Mouse (Mus musculus): ENCODE data around the gene Ccdc148.

Gene Ccdc148

DNA sequence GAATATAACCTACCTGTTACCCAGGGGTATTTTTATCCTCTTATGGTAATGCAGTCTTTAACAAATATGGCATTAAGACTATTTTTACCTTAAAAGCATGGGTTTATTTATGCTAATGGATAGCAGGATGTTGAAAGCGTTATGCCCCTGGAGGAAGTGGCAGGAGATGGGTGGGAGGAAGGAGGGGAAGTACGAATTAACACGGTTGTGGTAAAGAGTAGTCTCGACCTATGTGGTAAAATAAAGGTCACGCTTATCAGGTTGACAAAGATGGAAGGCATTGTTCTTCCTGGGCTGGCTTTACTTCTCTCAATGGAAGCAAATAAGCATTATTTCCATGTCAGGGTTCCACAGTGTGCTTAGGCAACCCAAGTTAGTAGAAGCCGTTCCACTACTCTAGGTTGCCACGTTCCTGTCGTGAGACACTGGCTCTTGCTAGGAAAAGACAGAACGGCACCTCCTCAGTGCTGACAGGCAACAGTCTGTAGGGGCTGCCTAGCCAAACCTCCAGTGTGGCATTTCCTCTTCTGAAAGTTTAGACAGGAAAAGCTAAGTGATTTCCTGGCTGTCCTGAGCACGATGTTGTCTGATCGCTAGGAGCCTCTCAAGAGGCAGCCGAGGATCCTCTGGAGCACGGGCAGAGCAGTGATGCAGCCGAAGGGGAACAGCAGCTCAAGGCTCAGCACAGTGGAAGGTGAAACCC is 253.5 kb downstream of the Ccdc148 start:
- peak; percentile 85 for DNase-seq

DNA sequence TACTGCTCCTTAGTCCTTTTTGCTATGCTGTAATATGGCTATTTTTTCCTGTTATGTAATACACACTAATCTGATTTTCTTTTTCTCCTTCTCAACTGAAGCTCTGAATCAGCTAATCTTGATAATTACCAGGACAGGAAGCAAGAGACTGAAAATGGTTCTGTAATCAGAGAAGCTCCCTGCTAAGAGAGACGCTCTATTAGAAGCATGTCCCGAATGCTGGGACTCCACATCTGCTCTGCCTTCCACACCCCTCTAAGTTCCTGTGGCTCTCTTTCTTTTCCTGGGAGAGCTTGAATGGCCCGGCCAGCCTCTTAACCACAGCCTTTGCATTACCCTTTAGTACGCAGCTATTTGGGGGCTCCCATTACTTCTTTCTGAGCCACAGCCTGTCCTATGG is 255.4 kb downstream of the Ccdc148 start:
- DNase-seq, result no peak

DNA sequence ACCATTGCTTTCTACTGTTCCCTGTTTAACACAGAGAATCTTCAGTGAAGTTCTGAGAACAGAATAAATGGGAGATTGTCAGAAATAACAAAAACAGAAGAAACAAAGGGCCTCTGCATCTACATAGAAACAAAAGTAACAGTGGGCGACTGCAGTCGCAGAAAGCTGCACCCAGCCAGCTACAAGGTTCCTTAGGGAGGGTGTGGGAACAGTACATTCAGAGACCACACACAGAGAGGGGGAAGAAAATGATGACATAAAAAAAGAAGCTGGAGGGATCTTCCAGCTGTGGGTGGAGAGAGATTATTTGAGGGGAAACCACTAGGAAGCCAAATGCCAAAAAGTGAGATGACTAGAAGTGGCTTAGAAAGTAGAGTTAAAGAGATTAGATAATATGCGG is 280.6 kb downstream of the Ccdc148 start:
- DNase-seq, result no peak

DNA sequence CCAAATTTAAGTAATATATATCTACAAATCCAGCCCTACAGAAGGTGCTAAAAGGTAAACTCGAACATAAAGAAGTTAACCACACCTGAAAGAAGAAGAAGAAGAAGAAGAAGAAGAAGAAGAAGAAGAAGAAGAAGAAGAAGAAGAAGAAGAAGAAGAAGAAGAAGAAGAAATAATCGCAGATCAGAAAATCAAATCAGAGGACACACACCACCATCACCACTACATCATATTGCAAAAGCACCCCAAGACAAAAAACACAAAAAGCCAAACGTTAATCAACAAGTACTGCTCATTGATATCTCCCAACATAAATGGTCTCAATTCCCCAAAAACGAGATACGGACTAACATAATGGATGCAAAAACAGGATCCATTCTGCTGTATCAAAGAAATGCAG is 301.3 kb downstream of the Ccdc148 start, which contains the start of gene Gm11099:
Gm11099 (plus strand) TSS at position 301 of the 400 bp plus-strand sequence.
- DNase-seq, result no peak

DNA sequence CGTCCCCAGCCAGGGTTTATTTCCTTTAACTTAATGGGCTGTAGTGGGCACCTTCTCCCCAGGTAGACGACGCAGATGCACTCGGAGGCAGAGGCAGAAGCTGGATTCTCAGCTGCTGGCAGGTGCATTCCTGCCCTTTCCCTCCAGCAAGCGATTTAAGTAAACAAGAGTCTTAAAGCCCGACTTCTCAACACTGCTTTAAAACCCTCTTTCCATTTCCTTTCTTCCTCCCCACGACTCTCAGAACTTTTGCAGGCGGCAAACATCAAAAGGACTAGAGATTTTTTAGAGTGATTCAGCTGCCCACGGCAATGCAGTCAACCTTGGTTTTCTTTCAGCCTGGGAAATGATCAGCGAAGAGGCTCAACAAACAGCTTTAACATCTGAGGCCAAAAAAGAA is 316.0 kb downstream of the Ccdc148 start:
- no peak for DNase-seq

DNA sequence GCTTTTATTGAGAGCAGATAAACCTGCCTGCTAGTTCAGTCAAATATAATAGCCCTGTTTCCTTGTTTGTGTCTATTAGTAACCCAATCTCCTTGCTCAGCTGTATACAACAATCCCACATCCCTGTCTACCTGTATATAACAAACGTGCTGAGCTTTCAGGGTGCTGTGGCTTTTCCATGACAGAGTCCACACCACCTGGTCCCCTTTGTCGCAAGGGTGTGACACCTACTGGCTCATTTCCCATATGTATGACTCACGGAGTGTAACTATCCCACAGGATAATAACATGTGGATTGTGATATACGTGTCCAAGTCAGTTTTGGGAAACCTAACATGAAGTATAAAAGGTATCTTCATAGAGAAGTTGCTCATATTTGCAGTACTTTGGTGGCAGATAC is 318.0 kb downstream of the Ccdc148 start:
- no peak for DNase-seq

DNA sequence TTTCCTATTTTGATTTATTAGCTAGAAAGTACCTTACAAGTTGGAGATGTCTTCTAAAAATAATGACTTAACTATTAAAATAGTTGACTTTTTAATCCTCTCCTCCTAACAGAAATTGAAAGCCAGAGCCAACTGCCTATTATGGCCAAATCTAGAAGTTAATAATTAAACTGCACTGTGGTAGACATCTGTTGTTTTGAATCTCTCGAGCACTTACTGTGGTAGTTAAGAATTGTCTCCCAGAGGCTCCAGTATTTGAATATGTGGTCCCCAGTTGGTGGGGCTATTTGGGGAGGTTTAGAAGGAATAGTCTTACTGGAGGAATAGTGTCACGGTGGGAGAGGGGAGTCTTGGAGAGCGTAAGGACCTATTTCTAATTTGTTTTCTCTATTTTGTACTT is 319.5 kb downstream of the Ccdc148 start:
- DNase-seq, result no peak

DNA sequence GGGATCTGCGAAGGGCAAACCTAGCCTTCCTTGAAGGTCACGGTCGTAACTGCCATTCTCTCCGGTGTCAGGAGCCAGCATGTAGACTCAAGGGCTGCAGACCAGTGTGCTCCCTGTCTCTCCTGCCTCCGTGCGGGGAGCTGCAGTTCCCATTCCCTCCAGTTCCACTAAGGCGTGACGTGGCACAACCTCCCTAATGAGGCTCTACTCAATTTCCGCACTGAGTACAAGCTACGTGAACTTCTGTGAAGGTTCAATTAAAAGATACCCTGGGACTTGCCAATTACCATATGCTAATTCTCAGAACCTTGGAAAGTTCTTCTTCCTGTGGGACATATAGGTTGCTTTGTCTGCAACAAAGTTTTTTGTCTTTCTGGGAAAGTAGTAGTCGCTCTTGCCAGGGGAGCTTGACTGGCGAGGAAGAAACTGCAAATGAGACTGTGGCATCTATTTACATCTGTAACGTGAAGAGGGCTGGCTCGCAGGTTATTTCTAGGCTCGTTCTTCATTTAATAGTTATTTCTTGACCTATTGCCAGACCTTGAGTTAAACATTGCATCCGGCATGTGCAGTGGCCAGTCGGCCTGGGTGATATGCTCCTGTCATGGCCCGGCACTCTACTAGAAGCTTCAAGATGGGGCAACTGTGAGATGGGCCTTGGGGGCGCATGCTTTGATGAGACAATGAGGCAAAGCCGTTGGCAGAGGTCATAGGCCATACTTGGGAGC is 328.1 kb downstream of the Ccdc148 start:
- peak; percentile 27 for DNase-seq

DNA sequence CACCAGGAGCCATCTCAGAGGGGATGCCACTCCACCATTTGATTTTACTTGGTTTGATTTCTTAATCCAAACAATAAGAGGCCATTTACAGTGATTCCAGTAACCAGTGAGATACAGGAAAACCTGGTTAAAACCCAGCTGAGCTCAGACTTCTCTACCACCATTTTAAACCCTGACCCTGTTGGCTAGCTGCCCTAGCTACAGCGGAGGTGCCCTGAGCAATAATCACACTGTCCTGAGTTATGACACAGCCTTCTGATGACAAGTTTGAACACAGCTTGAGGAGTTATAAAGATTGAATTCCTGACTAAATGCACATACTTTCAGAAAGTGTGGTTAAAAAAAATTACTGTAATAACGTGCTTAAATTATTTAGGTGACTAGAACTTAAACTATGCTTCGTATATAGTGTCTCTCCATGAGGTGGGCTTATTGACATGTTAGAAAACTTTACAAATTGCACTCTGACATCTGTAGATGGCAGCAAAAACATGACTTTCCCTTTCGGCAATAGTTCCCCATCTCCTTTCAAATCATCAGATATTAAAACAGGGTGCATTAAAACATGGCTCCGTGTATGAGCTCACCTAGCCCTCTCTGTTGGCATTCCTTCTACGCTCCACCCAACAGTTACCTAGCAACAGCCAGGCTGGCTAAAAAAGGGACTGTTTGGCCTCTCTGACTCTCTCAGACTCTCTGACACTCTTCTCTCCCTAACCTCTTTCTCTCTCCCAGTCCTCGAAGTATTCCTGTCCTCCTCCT is 330.3 kb downstream of the Ccdc148 start:
- no peak for DNase-seq

DNA sequence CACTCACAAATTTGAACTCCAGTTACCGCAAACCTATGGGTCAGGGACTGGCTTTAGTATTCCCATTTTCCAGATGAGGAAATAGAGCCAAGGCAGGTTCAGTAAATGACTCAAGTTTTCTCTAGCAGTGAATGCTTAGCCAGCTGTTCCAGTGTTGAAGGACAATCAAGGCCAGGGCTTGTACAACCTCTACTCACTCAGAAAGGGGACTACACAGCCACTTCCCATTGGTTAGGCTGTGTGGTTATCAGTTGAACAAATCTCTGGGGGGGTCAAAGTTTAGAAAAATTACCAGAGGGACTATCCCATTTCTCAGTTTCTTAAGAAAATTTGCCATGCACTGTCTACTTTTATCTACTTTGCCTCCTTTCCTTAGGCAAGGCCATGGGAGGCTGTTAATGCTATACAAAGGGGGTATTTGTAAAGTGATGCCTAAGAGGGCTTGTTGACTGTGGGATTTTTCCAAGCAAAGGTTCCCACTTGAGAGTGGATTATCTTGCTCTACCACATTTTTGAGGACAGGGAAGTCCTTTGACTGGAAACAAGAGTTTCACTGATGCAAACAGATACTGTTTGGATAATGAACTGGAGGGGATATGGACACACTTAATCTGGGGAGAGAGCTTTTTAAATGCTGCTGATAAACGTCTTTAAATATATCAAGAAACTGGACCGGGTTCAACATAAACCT is 331.4 kb downstream of the Ccdc148 start:
- no peak for DNase-seq

DNA sequence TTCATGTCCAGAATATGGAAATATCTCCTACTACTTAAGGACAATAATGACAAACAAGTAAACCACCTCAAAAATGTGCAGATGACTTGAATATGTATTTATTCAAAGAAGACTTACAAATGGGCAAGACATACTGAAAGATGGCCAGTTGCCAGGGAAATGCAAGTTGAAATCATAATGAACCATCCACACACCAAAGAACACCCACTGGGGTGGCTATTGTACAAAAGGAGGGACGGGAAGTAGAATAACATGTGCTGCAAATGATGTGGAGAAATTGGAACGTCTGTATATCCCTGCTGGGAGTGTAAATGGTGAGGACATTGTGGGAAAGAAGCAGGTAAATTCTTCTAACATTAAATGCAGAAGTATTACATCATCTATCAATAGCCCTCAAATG is 347.5 kb downstream of the Ccdc148 start:
- DNase-seq, result no peak

DNA sequence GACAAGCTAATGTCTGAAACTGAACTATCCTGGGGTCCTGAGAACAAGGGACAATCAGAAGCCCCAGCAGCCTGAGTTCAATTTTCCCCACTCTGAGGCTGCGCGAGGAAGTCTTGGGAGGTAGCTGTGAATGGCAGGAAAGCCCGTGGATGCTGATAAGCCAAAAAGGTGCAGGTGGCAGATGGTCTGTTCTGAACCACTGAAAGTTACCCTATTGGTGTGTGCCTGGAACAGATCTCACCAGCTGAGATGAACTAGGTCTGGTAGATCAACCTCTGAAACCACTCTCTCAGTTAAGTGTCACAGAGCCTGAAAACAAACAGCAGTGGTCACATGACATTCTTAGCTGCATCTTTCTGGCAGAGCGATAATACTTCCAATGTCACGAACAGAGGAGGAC is 360.9 kb downstream of the Ccdc148 start:
- no peak for DNase-seq

DNA sequence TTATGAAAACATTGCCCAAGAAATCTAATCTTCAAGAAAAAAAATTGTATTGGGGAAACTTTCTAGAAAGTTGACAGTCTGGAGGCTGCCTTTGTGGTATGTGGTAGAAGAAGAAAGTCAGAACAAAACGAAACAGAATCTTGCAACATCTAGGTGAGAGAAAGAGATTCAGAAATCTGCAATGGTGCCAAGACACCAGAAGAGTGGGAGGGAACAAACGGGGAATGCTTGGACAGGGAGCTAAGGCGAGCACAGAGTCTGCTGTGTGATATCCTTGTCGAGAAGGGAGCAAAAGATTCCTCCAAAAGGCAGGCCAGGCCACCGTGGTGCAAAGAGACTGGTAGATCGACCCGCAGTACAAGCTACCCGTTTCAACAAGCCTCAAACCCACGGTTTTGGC is 361.4 kb downstream of the Ccdc148 start:
- DNase-seq, result no peak

DNA sequence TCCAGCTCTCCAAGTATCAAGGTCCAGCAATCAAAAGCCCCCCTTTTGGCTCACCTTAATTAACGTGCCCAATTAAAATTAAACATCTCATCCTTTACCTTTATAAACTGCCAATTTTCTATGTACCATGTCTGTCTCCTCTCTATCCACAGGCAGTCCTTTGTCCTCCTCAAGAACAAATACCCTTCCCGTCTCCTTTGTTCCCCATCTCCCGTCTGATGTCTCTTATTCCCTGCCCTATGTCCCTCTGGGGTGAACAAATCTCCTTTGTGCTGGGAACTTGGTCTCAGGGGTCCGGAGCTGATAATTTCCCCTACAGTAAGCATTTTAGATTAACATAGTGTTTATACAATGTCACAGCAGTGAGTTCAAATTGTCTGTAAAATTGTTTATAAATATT is 363.0 kb downstream of the Ccdc148 start:
- DNase-seq, result no peak

DNA sequence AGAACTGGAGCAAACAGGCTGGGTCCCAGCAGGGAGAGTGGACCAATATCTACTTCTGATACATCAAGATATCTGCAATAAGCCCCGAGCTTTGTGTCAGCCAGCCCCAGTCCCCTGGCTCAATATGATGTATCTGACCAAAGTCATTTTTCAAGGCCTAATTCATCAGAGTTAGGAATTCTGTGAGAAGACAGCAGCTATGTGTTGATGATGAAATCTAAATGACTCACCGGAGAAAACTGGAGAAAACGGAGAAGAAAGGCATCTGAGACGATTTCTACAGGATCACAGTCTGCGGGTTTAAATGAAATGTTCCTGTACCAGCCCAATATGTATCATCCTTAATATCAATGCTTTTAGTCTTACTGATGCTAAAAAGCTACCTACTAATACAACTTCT is 365.1 kb downstream of the Ccdc148 start:
- DNase-seq, result no peak

DNA sequence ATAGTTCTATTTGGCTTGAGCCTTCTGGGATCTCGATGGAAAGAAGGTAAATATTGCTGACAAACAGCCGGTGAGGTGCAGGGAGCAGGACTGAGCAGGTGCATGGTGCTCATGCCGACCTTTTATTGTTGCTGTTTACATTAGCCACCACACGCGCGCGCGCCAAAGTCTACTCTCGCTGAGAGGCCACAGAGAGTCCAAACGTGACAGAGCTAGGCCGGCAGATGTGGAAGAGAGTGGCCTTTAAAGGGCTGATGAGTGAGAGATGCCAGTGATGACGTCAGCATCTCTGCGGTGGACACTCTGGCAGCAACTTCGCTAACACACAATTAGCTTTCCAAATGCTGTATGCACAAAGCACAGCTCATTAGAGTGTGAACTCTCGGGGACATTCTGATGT is 366.0 kb downstream of the Ccdc148 start:
- DNase-seq, result no peak

DNA sequence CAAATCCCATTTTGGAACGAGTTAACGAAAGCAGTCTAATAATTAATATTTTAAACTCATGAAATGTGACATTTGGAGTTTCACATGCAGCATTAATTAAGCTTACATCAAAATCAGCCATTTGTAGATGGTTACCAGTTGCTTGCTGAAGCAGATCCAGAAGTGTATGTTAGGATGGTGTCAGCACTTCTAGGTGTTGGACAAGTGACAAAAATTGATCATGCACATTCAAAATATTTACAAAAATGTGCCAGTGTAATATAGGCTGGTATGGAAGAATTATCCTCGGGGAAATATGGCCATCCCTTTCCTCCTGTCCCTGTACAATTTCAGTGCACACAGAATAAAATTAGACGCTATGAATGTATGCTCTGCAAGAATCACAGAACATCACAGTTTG is 370.1 kb downstream of the Ccdc148 start:
- no peak for DNase-seq

DNA sequence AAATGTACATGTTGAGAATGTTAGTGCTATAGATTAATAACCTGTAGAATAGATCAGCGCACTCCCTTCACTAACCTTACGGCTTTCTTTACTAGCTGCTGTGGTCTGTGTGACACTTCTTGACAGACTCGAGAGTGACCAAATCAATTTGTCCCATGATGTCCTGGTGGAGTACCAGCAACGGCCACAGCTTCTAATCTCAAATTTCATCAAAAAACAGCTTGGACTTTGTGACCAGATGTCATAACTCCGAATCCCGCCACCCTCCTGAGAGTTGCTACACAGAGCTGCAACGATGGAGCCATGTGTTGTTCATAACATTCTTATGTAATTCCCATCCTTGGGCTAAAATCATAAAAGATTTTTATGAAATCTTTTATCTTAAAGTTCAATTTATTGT is 370.5 kb downstream of the Ccdc148 start:
- no peak for DNase-seq

DNA sequence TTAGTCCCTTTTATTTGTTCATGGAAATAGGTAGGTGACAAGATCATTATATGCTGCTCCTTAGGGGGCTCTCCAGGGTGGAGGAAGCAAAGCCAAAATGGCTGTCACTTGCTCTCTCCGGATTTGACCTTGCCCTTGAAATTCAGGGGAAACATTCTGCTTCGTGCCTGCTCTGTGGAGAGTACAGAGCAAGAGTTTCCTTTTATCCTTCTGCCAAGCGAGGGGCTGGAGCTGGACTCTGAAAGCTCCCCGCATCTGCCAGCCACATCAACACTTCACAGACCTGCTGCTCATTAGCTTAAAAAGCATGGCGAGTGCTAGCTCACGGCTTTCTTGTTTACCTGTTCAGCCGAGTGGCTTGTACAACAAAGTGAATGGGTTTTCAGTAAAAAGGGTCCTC is 373.1 kb downstream of the Ccdc148 start:
- no peak for DNase-seq

DNA sequence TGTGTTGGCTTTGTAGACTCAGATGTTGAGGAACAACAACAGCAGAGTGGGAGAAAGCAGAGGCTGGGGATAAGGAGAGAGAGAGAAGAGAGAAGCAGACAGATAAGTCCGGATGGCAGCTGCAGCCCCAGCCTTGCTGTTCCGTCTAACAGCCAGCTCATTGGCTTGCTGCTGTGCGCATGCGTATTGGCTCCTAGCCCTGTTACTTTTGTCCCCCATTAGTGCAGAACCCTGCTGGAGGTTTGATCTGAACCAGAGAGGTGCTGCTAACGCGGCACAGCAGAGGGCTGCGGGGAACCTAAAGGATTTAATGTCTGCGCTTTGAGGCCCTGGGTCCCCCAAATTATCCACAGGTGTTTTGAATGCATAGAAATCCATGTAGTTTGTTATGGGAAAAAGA is 373.8 kb downstream of the Ccdc148 start:
- peak; percentile 89 for DNase-seq

DNA sequence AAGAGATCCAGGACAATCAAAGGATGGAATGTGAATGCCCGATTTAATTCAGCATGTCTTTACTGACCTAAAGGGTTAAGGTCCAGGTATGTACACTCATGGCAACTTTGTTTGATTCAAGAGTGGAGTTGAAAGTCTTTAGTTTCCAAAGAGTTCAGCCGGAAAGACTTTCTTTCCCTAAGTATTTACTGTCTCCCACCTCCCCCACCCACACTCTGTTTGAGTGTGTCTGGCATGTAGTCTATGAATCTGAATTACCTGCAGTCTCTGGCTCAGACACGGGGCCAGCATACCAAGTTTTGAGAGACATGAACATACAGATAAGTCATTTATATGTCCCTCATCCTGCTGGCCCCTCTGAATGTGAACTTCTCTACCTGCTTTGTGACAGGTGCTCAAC is 374.3 kb downstream of the Ccdc148 start:
- DNase-seq, result no peak

DNA sequence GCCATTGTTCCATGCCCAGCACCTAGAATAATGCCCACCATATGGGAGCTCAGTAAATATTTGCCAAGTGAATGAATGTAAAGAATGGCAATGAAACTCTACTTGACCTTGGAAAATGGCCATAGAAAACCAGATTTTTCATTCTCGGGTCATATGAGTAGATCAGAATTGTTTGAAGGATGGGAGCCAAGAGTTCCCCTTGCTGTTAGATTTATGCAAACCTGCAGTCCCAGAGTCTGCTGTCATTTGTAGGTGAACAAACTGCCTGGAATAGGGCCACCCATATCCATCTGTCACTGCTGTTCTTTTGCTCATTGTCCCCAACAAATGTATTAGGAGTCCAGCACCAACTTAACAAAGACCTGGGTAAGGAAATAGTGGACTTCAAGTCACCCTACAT is 377.0 kb downstream of the Ccdc148 start:
- DNase-seq, result no peak

DNA sequence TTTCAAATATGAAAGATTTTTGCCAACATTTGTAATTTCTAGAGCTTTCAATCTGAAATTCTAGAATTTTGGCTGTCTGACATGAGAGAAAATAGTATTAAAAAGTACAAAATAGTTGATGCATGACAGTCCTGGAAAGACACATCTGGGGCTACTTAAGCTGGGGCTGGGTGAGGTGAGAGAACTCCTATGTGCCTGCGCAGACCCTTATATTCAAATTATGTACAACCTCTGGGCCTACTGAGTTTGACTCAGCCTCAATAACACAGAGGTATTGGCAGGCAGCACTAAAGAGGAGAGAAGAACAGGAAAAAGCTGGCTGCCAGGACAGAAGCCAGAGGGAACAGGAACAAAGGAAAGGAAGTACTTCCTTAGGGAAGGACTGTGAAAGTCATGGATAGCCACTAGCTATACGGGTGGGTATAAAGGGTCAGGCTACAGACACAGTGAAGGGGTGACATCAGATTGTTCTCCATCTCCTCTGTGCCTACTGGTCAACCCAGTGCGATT is 381.4 kb downstream of the Ccdc148 start:
- DNase-seq, result no peak
